Mouse (Mus musculus): Measurements from ENCODE around the gene Susd6. TPM values are rescaled to one million over a fixed set of nuclear protein-coding genes. Genes with fewer than 3 reads are reported as not detected.
"Not testable (repeated sequence)": the region's sequence is repeated elsewhere in the genome, so short reads cannot be mapped to it uniquely, and the experiment has no call there.

The Susd6 gene
- polyA plus RNA-seq, 1 experiment from 2014 or later, result 14.3 TPM

- not testable (repeated sequence) for H3K4me2 ChIP-seq (ENCODE audit: low read length); H3K9ac ChIP-seq (replicated peaks; ENCODE audit: low read length); H3K36me3 ChIP-seq (ENCODE audit: control insufficient read depth, insufficient read depth, low read length); H3K9me3 ChIP-seq (ENCODE audit: control insufficient read depth, low read length); ATAC-seq (ENCODE audit: low FRiP score, low TSS enrichment); H3K4me3 ChIP-seq (replicated peaks; ENCODE audit: low read depth, low read length); H3K27ac ChIP-seq (replicated peaks; ENCODE audit: low read depth, low read length); H3K27me3 ChIP-seq (ENCODE audit: control insufficient read depth, insufficient read depth, low read length); DNase-seq
- H3K4me1 ChIP-seq (ENCODE audit: control insufficient read depth, insufficient read depth, low read length), result peaks cover 15% of the 10 kb centered on the region
- 78% methylated on average over 4 of the region's 4 CpGs for WGBS
Measured at GRCm38 (mm10) chr12:80789276-80789675, 1.0 kb upstream of the Susd6 start.

GRCm38 (mm10) chr12:80790700-80791570 lies 625 bp downstream of the Susd6 start:
- no peaks in the 10 kb centered on the region for H3K9me3 ChIP-seq (ENCODE audit: control insufficient read depth, low read length)
- WGBS, result under 1% methylated on average over 80 of the region's 80 CpGs

GRCm38 (mm10) chr12:80791571-80792444 lies 1.5 kb downstream of the Susd6 start:
- Histone ChIP-seq H3K27ac (replicated peaks; ENCODE audit: low read depth, low read length) (no peak overlapping the region; the same call in 1 of the 2 replicates), H3K9ac (replicated peaks; ENCODE audit: low read length) (peak overlapping the region; percentile 88), H3K4me3 (replicated peaks; ENCODE audit: low read depth, low read length) (peak overlapping the region; percentile 87), H3K36me3 (ENCODE audit: control insufficient read depth, insufficient read depth, low read length) (no peaks in the 10 kb centered on the region), H3K27me3 (ENCODE audit: control insufficient read depth, insufficient read depth, low read length) (no peaks in the 10 kb centered on the region), H3K9me3 (ENCODE audit: control insufficient read depth, low read length) (no peaks in the 10 kb centered on the region), H3K4me2 (ENCODE audit: low read length) (peak overlapping the region; percentile 84), H3K4me1 (ENCODE audit: control insufficient read depth, insufficient read depth, low read length) (peaks cover 18% of the 10 kb centered on the region)
- WGBS, result 46% methylated on average over 6 of the region's 6 CpGs
- DNase-seq, result peak; percentile 55
- no peak for ATAC-seq (ENCODE audit: low FRiP score, low TSS enrichment)

More at GRCm38 (mm10) chr12:80790700-80791570, 625 bp downstream of the Susd6 start:
- peak overlapping the region; percentile 84 for H3K4me2 ChIP-seq (ENCODE audit: low read length)
- peak overlapping the region; percentile 97 for H3K27ac ChIP-seq (replicated peaks; ENCODE audit: low read depth, low read length)
- H3K4me1 ChIP-seq (ENCODE audit: control insufficient read depth, insufficient read depth, low read length), result peaks cover 18% of the 10 kb centered on the region
- H3K36me3 ChIP-seq (ENCODE audit: control insufficient read depth, insufficient read depth, low read length), result no peaks in the 10 kb centered on the region
- ATAC-seq (ENCODE audit: low FRiP score, low TSS enrichment) (peak; percentile 78; the same call in 1 of the 2 replicates), DNase-seq (no peak)
- H3K4me3 ChIP-seq (replicated peaks; ENCODE audit: low read depth, low read length), result peak overlapping the region; percentile 87
- H3K27me3 ChIP-seq (ENCODE audit: control insufficient read depth, insufficient read depth, low read length), result no peaks in the 10 kb centered on the region
- peak overlapping the region; percentile 88 for H3K9ac ChIP-seq (replicated peaks; ENCODE audit: low read length)

GRCm38 (mm10) chr12:80792867-80793266 lies 2.6 kb downstream of the Susd6 start:
- no peak overlapping the region for H3K27ac ChIP-seq (replicated peaks; ENCODE audit: low read depth, low read length)
- WGBS, result 82% methylated on average over 5 of the region's 5 CpGs
- H3K36me3 ChIP-seq (ENCODE audit: control insufficient read depth, insufficient read depth, low read length), result no peaks in the 10 kb centered on the region
- peaks cover 18% of the 10 kb centered on the region for H3K4me1 ChIP-seq (ENCODE audit: control insufficient read depth, insufficient read depth, low read length)
- no peak overlapping the region for H3K9ac ChIP-seq (replicated peaks; ENCODE audit: low read length)
- H3K27me3 ChIP-seq (ENCODE audit: control insufficient read depth, insufficient read depth, low read length), result no peaks in the 10 kb centered on the region
- no peak overlapping the region for H3K4me2 ChIP-seq (ENCODE audit: low read length)
- no peak overlapping the region for H3K4me3 ChIP-seq (replicated peaks; ENCODE audit: low read depth, low read length)
- ATAC-seq (ENCODE audit: low FRiP score, low TSS enrichment) (no peak), DNase-seq (no peak)
- H3K9me3 ChIP-seq (ENCODE audit: control insufficient read depth, low read length), result no peaks in the 10 kb centered on the region

GRCm38 (mm10) chr12:80793535-80793934 lies 3.2 kb downstream of the Susd6 start:
- WGBS, result 85% methylated on average over 1 of the region's 1 CpGs
- Histone ChIP-seq H3K4me2 (ENCODE audit: low read length) (no peak overlapping the region), H3K36me3 (ENCODE audit: control insufficient read depth, insufficient read depth, low read length) (no peaks in the 10 kb centered on the region), H3K4me1 (ENCODE audit: control insufficient read depth, insufficient read depth, low read length) (peaks cover 21% of the 10 kb centered on the region), H3K9ac (replicated peaks; ENCODE audit: low read length) (no peak overlapping the region), H3K27ac (replicated peaks; ENCODE audit: low read depth, low read length) (no peak overlapping the region), H3K9me3 (ENCODE audit: control insufficient read depth, low read length) (no peaks in the 10 kb centered on the region), H3K27me3 (ENCODE audit: control insufficient read depth, insufficient read depth, low read length) (no peaks in the 10 kb centered on the region), H3K4me3 (replicated peaks; ENCODE audit: low read depth, low read length) (no peak overlapping the region)
- DNase-seq (no peak), ATAC-seq (ENCODE audit: low FRiP score, low TSS enrichment) (no peak)

- H3K9ac ChIP-seq (replicated peaks; ENCODE audit: low read length), result no peak overlapping the region
- no peaks in the 10 kb centered on the region for H3K27me3 ChIP-seq (ENCODE audit: control insufficient read depth, insufficient read depth, low read length)
- no peak overlapping the region for H3K27ac ChIP-seq (replicated peaks; ENCODE audit: low read depth, low read length)
- 94% methylated on average over 4 of the region's 4 CpGs for WGBS
- DNase-seq (no peak), ATAC-seq (ENCODE audit: low FRiP score, low TSS enrichment) (no peak)
- H3K4me3 ChIP-seq (replicated peaks; ENCODE audit: low read depth, low read length), result no peak overlapping the region
- no peaks in the 10 kb centered on the region for H3K36me3 ChIP-seq (ENCODE audit: control insufficient read depth, insufficient read depth, low read length)
- no peak overlapping the region for H3K4me2 ChIP-seq (ENCODE audit: low read length)
- H3K4me1 ChIP-seq (ENCODE audit: control insufficient read depth, insufficient read depth, low read length), result peaks cover 21% of the 10 kb centered on the region
- H3K9me3 ChIP-seq (ENCODE audit: control insufficient read depth, low read length), result no peaks in the 10 kb centered on the region
Measured at GRCm38 (mm10) chr12:80794522-80794921, 4.2 kb downstream of the Susd6 start.

GRCm38 (mm10) chr12:80794935-80795785 lies 4.8 kb downstream of the Susd6 start:
- WGBS, result 54% methylated on average over 2 of the region's 2 CpGs

GRCm38 (mm10) chr12:80798271-80798670 lies 8.0 kb downstream of the Susd6 start:
- H3K27ac ChIP-seq (replicated peaks; ENCODE audit: low read depth, low read length), result no peak overlapping the region

More at GRCm38 (mm10) chr12:80794935-80795785, 4.8 kb downstream of the Susd6 start:
- Histone ChIP-seq H3K4me1 (ENCODE audit: control insufficient read depth, insufficient read depth, low read length) (peaks cover 18% of the 10 kb centered on the region), H3K36me3 (ENCODE audit: control insufficient read depth, insufficient read depth, low read length) (no peaks in the 10 kb centered on the region), H3K27ac (replicated peaks; ENCODE audit: low read depth, low read length) (no peak overlapping the region), H3K9ac (replicated peaks; ENCODE audit: low read length) (no peak overlapping the region), H3K9me3 (ENCODE audit: control insufficient read depth, low read length) (no peaks in the 10 kb centered on the region), H3K4me2 (ENCODE audit: low read length) (no peak overlapping the region), H3K4me3 (replicated peaks; ENCODE audit: low read depth, low read length) (no peak overlapping the region), H3K27me3 (ENCODE audit: control insufficient read depth, insufficient read depth, low read length) (no peaks in the 10 kb centered on the region)
- ATAC-seq (ENCODE audit: low FRiP score, low TSS enrichment) (no peak), DNase-seq (no peak)

More at GRCm38 (mm10) chr12:80798271-80798670, 8.0 kb downstream of the Susd6 start:
- Histone ChIP-seq H3K9me3 (ENCODE audit: control insufficient read depth, low read length) (no peaks in the 10 kb centered on the region), H3K36me3 (ENCODE audit: control insufficient read depth, insufficient read depth, low read length) (no peaks in the 10 kb centered on the region), H3K9ac (replicated peaks; ENCODE audit: low read length) (no peak overlapping the region), H3K4me3 (replicated peaks; ENCODE audit: low read depth, low read length) (no peak overlapping the region), H3K4me2 (ENCODE audit: low read length) (no peak overlapping the region), H3K4me1 (ENCODE audit: control insufficient read depth, insufficient read depth, low read length) (0 out of 2 replicates have a peak, but pooled peaks cover 6% of the 10 kb centered on the region), H3K27me3 (ENCODE audit: control insufficient read depth, insufficient read depth, low read length) (no peaks in the 10 kb centered on the region)
- no peak for ATAC-seq (ENCODE audit: low FRiP score, low TSS enrichment)
- DNase-seq, result peak; percentile 25
